Mouse (Mus musculus): ENCODE measurements at regions not wholly inside any gene's neighbourhood (a gene's known extent, or its start where the extent isn't known, plus 50 kb on each side); places are given as distances from the start of the nearest gene placed in this dataset.

DNA sequence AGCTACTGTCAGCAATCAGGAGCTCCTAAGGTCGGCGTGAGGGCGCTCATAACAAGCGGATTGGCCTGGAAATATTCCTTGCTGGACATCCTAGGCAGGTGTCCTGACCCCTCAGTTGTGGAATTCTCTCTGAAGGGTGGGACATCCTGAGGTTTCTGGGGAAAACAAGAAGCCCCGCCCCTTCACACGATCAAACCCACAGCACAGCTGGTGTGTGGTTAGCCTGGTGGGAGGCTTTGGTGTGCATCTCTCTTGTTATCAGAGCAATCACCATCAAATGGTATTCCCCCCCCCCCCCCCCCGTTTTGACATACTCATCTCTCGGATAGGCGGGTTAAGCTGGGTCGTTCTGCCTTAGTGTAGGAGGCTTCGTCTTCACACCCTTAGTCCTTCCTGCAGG is 546.8 kb upstream of the Adam5 start:
- H3K27me3 ChIP-seq (replicated peaks) = no peaks in the 10 kb centered on the region
- H3K79me2 ChIP-seq (replicated peaks; ENCODE audit: control insufficient read depth, extremely low read depth, insufficient read depth, poor library complexity, severe bottlenecking) = no peaks in the 10 kb centered on the region
- TF ChIP-seq TCF12 (IDR thresholded peaks at IDR 0.05; ENCODE audit: low read depth, low read length) (no peak), PAX5 (IDR thresholded peaks at IDR 0.05; ENCODE audit: low read length) (no peak), ZNF384 (IDR thresholded peaks at IDR 0.05; ENCODE audit: low read depth, low read length) (no peak), JUND (conservative IDR thresholded peaks at IDR 0.05; ENCODE audit: low read depth, low read length) (no peak), ZC3H11A (IDR thresholded peaks at IDR 0.05; ENCODE audit: low read depth, low read length) (no peak), USF2 (conservative IDR thresholded peaks at IDR 0.05; ENCODE audit: low read depth, low read length) (no peak), ELF1 (IDR thresholded peaks at IDR 0.05; ENCODE audit: low read depth, low read length) (no peak), SMC3 (IDR thresholded peaks at IDR 0.05; ENCODE audit: low read depth, low read length) (no peak), ZKSCAN1 (IDR thresholded peaks at IDR 0.05; ENCODE audit: borderline replicate concordance, low read depth, low read length) (no peak), GABPA (IDR thresholded peaks at IDR 0.05; ENCODE audit: insufficient replicate concordance, low read depth, low read length) (no peak), UBTF (IDR thresholded peaks at IDR 0.05; ENCODE audit: low read depth, low read length) (no peak), BHLHE40 (IDR thresholded peaks at IDR 0.05; ENCODE audit: low read depth, low read length) (no peak), RCOR1 (conservative IDR thresholded peaks at IDR 0.05; ENCODE audit: low read depth, low read length) (no peak), ZMIZ1 (IDR thresholded peaks at IDR 0.05; ENCODE audit: low read depth, low read length) (no peak), CHD2 (IDR thresholded peaks at IDR 0.05; ENCODE audit: low read length) (no peak), MAX (IDR thresholded peaks at IDR 0.05; ENCODE audit: low read length) (no peak), MYC (IDR thresholded peaks at IDR 0.05; ENCODE audit: low read depth, low read length) (no peak), MAFK (IDR thresholded peaks at IDR 0.05; ENCODE audit: insufficient replicate concordance, low read length) (no peak)
- no peak overlapping the region for H3K4me3 ChIP-seq (replicated peaks in 1 of 3; ENCODE audit: low read depth in 2 of 3, low read length in 2 of 3, poor library complexity in 1 of 3)
- H3K4me2 ChIP-seq (ENCODE audit: insufficient read depth, low read depth, poor library complexity, severe bottlenecking) = no peak overlapping the region
- no peak overlapping the region for H3K27ac ChIP-seq (ENCODE audit: insufficient read depth, low read depth)
- H3K36me3 ChIP-seq (replicated peaks in 1 of 2; ENCODE audit: control insufficient read depth in 1 of 2, insufficient read depth in 1 of 2, low read length in 1 of 2) = no peaks in the 10 kb centered on the region
- H3K9me3 ChIP-seq (replicated peaks; ENCODE audit: low read length) = no peaks in the 10 kb centered on the region
- no peaks in the 10 kb centered on the region for H3K4me1 ChIP-seq (ENCODE audit: control insufficient read depth in 1 of 2, insufficient read depth in 2 of 2)
- no peak for DNase-seq (ENCODE audit: extremely low read depth)
- dilution Hi-C loops (cut with MboI; ENCODE audit: extremely low pct_ligation_motif_present, extremely low pct_unique_long_range_greater_than_20kb, low sequenced_read_pairs) (no loop called here), in situ Hi-C loops (cut with MboI; ENCODE audit: low pct_ligation_motif_present, low pct_unique_long_range_greater_than_20kb, low sequenced_read_pairs) (no loop called here)
- no peak overlapping the region for H3K9ac ChIP-seq (ENCODE audit: insufficient read depth, low read depth)

- TF ChIP-seq MYC (IDR thresholded peaks at IDR 0.05; ENCODE audit: low read depth, low read length) = no peak
- no peak for TF ChIP-seq TBP (conservative IDR thresholded peaks at IDR 0.05; ENCODE audit: low read depth, low read length)
- no peak for TF ChIP-seq ZKSCAN1 (IDR thresholded peaks at IDR 0.05; ENCODE audit: borderline replicate concordance, low read depth, low read length)
- no peak for TF ChIP-seq E2F4 (IDR thresholded peaks at IDR 0.05; ENCODE audit: insufficient replicate concordance, low read depth, low read length)
- no peak for TF ChIP-seq GABPA (IDR thresholded peaks at IDR 0.05; ENCODE audit: insufficient replicate concordance, low read depth, low read length)
- TF ChIP-seq MAFK (IDR thresholded peaks at IDR 0.05; ENCODE audit: insufficient replicate concordance, low read length) = no peak
- no peak for TF ChIP-seq TCF12 (IDR thresholded peaks at IDR 0.05; ENCODE audit: low read depth, low read length)
- TF ChIP-seq JUND (conservative IDR thresholded peaks at IDR 0.05; ENCODE audit: low read depth, low read length) = no peak
- TF ChIP-seq SIN3A (IDR thresholded peaks at IDR 0.05; ENCODE audit: low read length) = no peak
- TF ChIP-seq PAX5 (IDR thresholded peaks at IDR 0.05; ENCODE audit: low read length) = no peak
- no peak for TF ChIP-seq IRF4 (IDR thresholded peaks at IDR 0.05; ENCODE audit: low read depth, low read length)
- no peak for TF ChIP-seq ELF1 (IDR thresholded peaks at IDR 0.05; ENCODE audit: low read depth, low read length)
- no peak for TF ChIP-seq CHD2 (IDR thresholded peaks at IDR 0.05; ENCODE audit: low read length)
- TF ChIP-seq MAX (IDR thresholded peaks at IDR 0.05; ENCODE audit: low read length) = no peak
- TF ChIP-seq POLR2A (IDR thresholded peaks at IDR 0.05; ENCODE audit: low read depth, low read length) = no peak
- no peak for TF ChIP-seq POLR2AphosphoS2 (IDR thresholded peaks at IDR 0.05; ENCODE audit: low read depth, low read length)
- no peak for TF ChIP-seq MAZ (IDR thresholded peaks at IDR 0.05; ENCODE audit: low read depth, low read length)
- dilution Hi-C loops (cut with MboI; ENCODE audit: extremely low pct_ligation_motif_present, extremely low pct_unique_long_range_greater_than_20kb, low sequenced_read_pairs) (no loop called here), in situ Hi-C loops (cut with MboI; ENCODE audit: low pct_ligation_motif_present, low pct_unique_long_range_greater_than_20kb, low sequenced_read_pairs) (no loop called here)
- Histone ChIP-seq H3K9ac (ENCODE audit: insufficient read depth, low read depth) (no peak overlapping the region), H3K4me1 (ENCODE audit: control insufficient read depth in 1 of 2, insufficient read depth in 2 of 2) (no peaks in the 10 kb centered on the region), H3K79me2 (replicated peaks; ENCODE audit: control insufficient read depth, extremely low read depth, insufficient read depth, poor library complexity, severe bottlenecking) (no peaks in the 10 kb centered on the region), H3K36me3 (replicated peaks in 1 of 2; ENCODE audit: control insufficient read depth in 1 of 2, insufficient read depth in 1 of 2, low read length in 1 of 2) (no peaks in the 10 kb centered on the region), H3K27me3 (replicated peaks) (no peaks in the 10 kb centered on the region), H3K4me3 (replicated peaks in 1 of 3; ENCODE audit: low read depth in 2 of 3, low read length in 2 of 3, poor library complexity in 1 of 3) (no peak overlapping the region), H3K4me2 (ENCODE audit: insufficient read depth, low read depth, poor library complexity, severe bottlenecking) (no peak overlapping the region), H3K9me3 (replicated peaks; ENCODE audit: low read length) (no peaks in the 10 kb centered on the region), H3K27ac (ENCODE audit: insufficient read depth, low read depth) (no peak overlapping the region)
- DNase-seq (ENCODE audit: extremely low read depth) = no peak
Observed at GRCm38 (mm10) chr8:25369331-25369730, 545.2 kb upstream of the Adam5 start.
